Mouse (Mus musculus) G1E (cell line): ENCODE results near the gene Gm45808.

Experiments used
- CTCF ChIP-seq: IDR thresholded peaks from 2 replicates; pipeline ENCODE4 v1.5.1; 2012; ENCODE audit warnings: low read depth, low read length, inconsistent platforms, mixed read lengths
- GATA2 ChIP-seq: IDR thresholded peaks from 2 replicates; pipeline ENCODE4 v1.6.1; 2012; ENCODE audit warnings: low read depth, low read length, inconsistent platforms, borderline replicate concordance
- POLR2AphosphoS5 ChIP-seq: IDR thresholded peaks from 2 replicates; pipeline ENCODE4 v1.6.1; 2012; ENCODE audit warnings: low read depth, low read length, inconsistent platforms; ENCODE audit not compliant: insufficient replicate concordance
- TAL1 ChIP-seq: conservative IDR thresholded peaks from 2 replicates; pipeline ENCODE4 v1.6.1; 2012; ENCODE audit warnings: low read depth, low read length, inconsistent platforms, mixed read lengths

DNA sequence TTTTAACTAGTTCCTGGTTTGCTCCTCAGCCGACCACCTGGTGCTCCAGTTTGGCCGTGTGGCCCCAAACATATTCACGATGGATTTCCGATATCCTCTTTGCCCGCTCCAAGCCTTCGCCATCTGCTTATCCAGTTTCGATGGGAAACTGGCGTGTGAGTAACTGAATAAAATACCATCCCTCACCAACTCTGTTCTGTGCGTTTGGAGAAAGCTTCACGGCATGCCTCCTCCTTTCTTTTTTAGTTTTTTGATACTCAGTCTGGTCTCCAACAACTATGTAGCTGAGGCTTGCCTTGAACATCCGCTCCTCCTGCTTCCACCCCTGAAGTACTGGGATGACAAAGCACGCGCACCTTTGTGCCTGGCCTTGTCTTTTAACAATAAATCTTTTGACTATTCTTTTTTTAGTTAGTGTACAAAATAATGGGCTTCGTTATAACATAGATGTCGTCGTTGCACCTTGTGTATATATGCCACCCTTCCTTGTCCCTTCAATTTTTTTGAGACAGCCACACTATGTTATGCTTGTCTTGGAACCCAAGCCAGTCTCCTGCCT lies 35.7 kb upstream of the Gm45808 start:
- TF ChIP-seq CTCF = no peak
- TF ChIP-seq POLR2AphosphoS5 = no peak
- TF ChIP-seq TAL1 = no peak
- no peak for TF ChIP-seq GATA2
